Mouse (Mus musculus): Measurements from ENCODE around the gene Tpgs1.

GRCm38 (mm10) chr10:79686219-79686618 lies 17.1 kb downstream of the Tpgs1 start:
- TF ChIP-seq EP300 (IDR thresholded peaks at IDR 0.05; ENCODE audit: low read length) (no peak), POLR2A (IDR thresholded peaks at IDR 0.05; ENCODE audit: low read depth, low read length) (no peak), MEF2A (IDR thresholded peaks at IDR 0.05; ENCODE audit: borderline replicate concordance, low read depth, low read length) (no peak), GABPA (IDR thresholded peaks at IDR 0.05; ENCODE audit: insufficient replicate concordance, low read depth, low read length) (no peak), POLR2AphosphoS2 (IDR thresholded peaks at IDR 0.05; ENCODE audit: low read depth, low read length) (no peak), TCF12 (IDR thresholded peaks at IDR 0.05; ENCODE audit: low read depth, low read length) (no peak), MYC (IDR thresholded peaks at IDR 0.05; ENCODE audit: low read depth, low read length) (no peak), USF1 (IDR thresholded peaks at IDR 0.05; ENCODE audit: low read depth, low read length) (no peak), ZMIZ1 (IDR thresholded peaks at IDR 0.05; ENCODE audit: low read depth, low read length) (no peak), RAD21 (IDR thresholded peaks at IDR 0.05; ENCODE audit: low read depth, low read length) (no peak)
